Mouse (Mus musculus) kidney, adult 18-20 months (tissue): Measurements from ENCODE around the gene Alb.

Experiments
- DNase-seq: peaks from one replicate; pipeline ENCODE4 v3.0.0; 2021

The Alb gene

GRCm38 (mm10) chr5:90460619-90461018 lies at the start of gene Alb:
Gene Alb (plus strand): TSS chr5:90460897.
- DNase-seq = no peak

GRCm38 (mm10) chr5:90414142-90414924 lies 46.4 kb upstream of the Alb start:
- no peak for DNase-seq

- no peak for DNase-seq
Observed at GRCm38 (mm10) chr5:90414925-90415295, 45.8 kb upstream of the Alb start.

GRCm38 (mm10) chr5:90424625-90425024 lies 36.1 kb upstream of the Alb start:
- no peak for DNase-seq

- no peak for DNase-seq
Observed at GRCm38 (mm10) chr5:90425191-90425590, 35.5 kb upstream of the Alb start.

- DNase-seq = no peak
Observed at GRCm38 (mm10) chr5:90431053-90431452, 29.6 kb upstream of the Alb start.

GRCm38 (mm10) chr5:90439157-90439556 lies 21.5 kb upstream of the Alb start:
- DNase-seq = no peak

- peak; percentile 5 for DNase-seq
Observed at GRCm38 (mm10) chr5:90447577-90447976, 13.1 kb upstream of the Alb start.

- DNase-seq = no peak
Observed at GRCm38 (mm10) chr5:90449961-90450360, 10.7 kb upstream of the Alb start.

GRCm38 (mm10) chr5:90452711-90453110 lies 8.0 kb upstream of the Alb start:
- DNase-seq = no peak

- DNase-seq = no peak
Observed at GRCm38 (mm10) chr5:90457241-90457640, 3.5 kb upstream of the Alb start.

- DNase-seq = no peak
Observed at GRCm38 (mm10) chr5:90458727-90459126, 2.0 kb upstream of the Alb start.

- no peak for DNase-seq
Observed at GRCm38 (mm10) chr5:90466806-90467205, 6.1 kb downstream of the Alb start.

GRCm38 (mm10) chr5:90467245-90467644 lies 6.5 kb downstream of the Alb start:
- DNase-seq = peak; percentile 59

- no peak for DNase-seq
Observed at GRCm38 (mm10) chr5:90470836-90471235, 10.1 kb downstream of the Alb start.

- DNase-seq = no peak
Observed at GRCm38 (mm10) chr5:90473902-90474301, 13.2 kb downstream of the Alb start.

- no peak for DNase-seq
Observed at GRCm38 (mm10) chr5:90474369-90474768, 13.7 kb downstream of the Alb start.

- DNase-seq = no peak
Observed at GRCm38 (mm10) chr5:90476741-90477140, 16.0 kb downstream of the Alb start.

GRCm38 (mm10) chr5:90477308-90478140 lies 16.8 kb downstream of the Alb start:
- no peak for DNase-seq

GRCm38 (mm10) chr5:90478886-90479285 lies 18.2 kb downstream of the Alb start:
- no peak for DNase-seq

- no peak for DNase-seq
Observed at GRCm38 (mm10) chr5:90485597-90485996, 24.9 kb downstream of the Alb start.

- no peak for DNase-seq
Observed at GRCm38 (mm10) chr5:90488323-90488722, 27.6 kb downstream of the Alb start.

- no peak for DNase-seq
Observed at GRCm38 (mm10) chr5:90490518-90490917, 29.8 kb downstream of the Alb start, which contains the start of gene Afp. Gene Afp (plus strand): TSS chr5:90490737.

- no peak for DNase-seq
Observed at GRCm38 (mm10) chr5:90492440-90492839, 31.7 kb downstream of the Alb start.
